Mouse (Mus musculus): ENCODE data around the gene Zfand6.

- TF ChIP-seq EP300 (IDR thresholded peaks at IDR 0.05) (no peak), CTCF (IDR thresholded peaks at IDR 0.05) (no peak)
Observed at GRCm38 (mm10) chr7:84642159-84642928, 47.4 kb downstream of the Zfand6 start.
